Mouse (Mus musculus): ENCODE data around the gene Zfand3. TPM values are rescaled to one million over a fixed set of nuclear protein-coding genes. Genes with fewer than 3 reads are reported as not detected.

Zfand3 gene
- polyA plus RNA-seq, 1 experiment = 111 TPM

DNA sequence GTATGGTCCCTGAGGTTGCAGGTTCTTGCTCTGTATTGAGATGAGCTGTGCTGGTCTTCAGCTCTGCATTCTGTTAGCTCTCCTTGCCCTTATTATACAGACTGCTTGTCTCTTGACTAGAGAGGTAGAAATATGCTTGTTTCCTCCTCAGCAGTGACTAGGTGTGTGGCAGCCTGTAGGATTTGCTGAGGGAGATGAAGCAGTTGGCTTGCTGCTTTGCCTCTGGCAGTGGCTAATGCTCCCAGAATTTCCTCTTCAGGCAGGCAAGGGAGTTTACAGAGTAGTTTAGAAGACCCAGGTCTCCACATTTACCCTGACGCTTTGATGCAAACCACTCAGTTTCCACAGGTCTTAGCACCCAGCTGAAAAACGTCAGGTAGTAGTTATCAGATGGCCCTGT lies 189.1 kb downstream of the Zfand3 start:
- Histone ChIP-seq H3K27me3 (replicated peaks; ENCODE audit: control insufficient read depth, insufficient read depth, low read length) (no peaks in the 10 kb centered on the region), H3K36me3 (ENCODE audit: control insufficient read depth, insufficient read depth, low read length) (no peaks in the 10 kb centered on the region), H3K4me1 (ENCODE audit: control insufficient read depth, insufficient read depth, low read length) (peaks cover 19% of the 10 kb centered on the region), H3K27ac (ENCODE audit: insufficient read depth, low read depth, low read length) (no peak overlapping the region), H3K4me3 (ENCODE audit: insufficient read depth, low read depth, low read length) (no peak overlapping the region)
- DNase-seq = no peak
- TF ChIP-seq POLR2A (IDR thresholded peaks at IDR 0.05; ENCODE audit: low read depth, low read length) (no peak), CTCF (conservative IDR thresholded peaks at IDR 0.05; ENCODE audit: insufficient read depth, insufficient read length, low read depth, low read length) (no peak)
- WGBS = 74% methylated on average over 2 of the region's 2 CpGs

DNA sequence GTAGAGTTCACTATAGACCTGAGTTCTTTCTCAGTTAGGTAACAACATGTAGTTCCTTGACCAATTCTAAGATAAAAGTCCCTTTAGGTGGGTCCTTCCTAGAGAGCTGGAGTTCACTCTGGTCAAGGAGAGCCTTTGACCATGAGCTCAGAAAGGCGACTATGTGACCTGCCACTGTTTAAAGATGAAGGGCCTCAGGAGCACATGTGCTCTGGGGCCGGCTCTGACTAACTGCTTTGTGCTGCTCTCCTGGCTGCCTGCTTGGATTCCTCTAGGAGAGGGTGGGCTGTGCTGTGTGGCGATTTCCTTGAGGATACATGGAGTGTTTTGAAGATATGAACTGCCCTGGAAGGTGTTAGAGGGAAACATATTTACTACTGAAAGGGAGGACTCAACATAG lies 189.6 kb downstream of the Zfand3 start:
- Histone ChIP-seq H3K4me3 (ENCODE audit: insufficient read depth, low read depth, low read length) (no peak overlapping the region), H3K36me3 (ENCODE audit: control insufficient read depth, insufficient read depth, low read length) (no peaks in the 10 kb centered on the region), H3K27ac (ENCODE audit: insufficient read depth, low read depth, low read length) (no peak overlapping the region), H3K4me1 (ENCODE audit: control insufficient read depth, insufficient read depth, low read length) (peaks cover 18% of the 10 kb centered on the region), H3K27me3 (replicated peaks; ENCODE audit: control insufficient read depth, insufficient read depth, low read length) (no peaks in the 10 kb centered on the region)
- WGBS = 51% methylated on average over 3 of the region's 3 CpGs
- DNase-seq = no peak
- no peak for TF ChIP-seq CTCF (conservative IDR thresholded peaks at IDR 0.05; ENCODE audit: insufficient read depth, insufficient read length, low read depth, low read length)

DNA sequence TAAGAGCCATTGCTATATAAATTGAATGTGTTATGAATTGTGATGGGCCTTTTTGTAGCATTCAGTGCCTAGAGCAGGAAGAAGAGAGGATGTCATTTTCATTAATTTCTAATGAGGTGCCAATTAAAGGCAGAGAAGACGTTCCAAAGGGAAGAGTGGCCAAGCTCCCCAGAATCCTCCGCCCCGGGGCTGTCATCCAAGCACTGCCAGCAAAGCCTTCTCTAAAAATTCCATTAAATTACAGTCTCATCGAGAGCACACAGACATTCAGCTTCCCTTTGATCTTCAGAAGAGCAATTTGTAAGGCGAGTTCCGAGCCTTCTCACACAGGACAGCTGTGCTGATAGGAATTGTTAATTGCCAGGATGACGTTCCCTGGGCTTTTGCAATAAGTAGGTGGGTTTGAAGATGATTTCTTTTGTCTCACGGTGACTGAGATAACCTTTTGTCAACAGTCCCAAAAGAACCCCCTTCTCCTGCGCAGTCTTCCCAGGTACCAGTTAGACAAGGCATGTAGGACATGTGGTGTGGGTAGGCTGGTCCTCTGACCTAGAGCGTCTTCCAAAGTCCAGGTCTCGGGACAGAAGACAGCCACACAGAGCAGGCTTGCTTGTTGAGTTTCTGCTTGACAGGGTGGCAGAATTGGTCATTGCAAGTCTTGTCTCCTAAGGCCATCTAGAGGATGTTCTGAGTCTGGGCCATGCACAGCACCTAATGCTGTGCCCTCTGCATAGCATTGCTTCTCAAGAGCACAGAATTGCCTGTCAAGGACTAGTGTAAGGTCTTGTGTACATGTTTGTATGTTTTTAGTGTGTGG lies 190.3 kb downstream of the Zfand3 start:
- 58% methylated on average over 11 of the region's 11 CpGs for WGBS
- TF ChIP-seq CTCF (conservative IDR thresholded peaks at IDR 0.05; ENCODE audit: insufficient read depth, insufficient read length, low read depth, low read length) = peak; percentile 51
- no peak for TF ChIP-seq POLR2A (IDR thresholded peaks at IDR 0.05; ENCODE audit: low read depth, low read length)
- peak; percentile 68 for DNase-seq
- no peaks in the 10 kb centered on the region for H3K36me3 ChIP-seq (ENCODE audit: control insufficient read depth, insufficient read depth, low read length)
- no peak overlapping the region for H3K27ac ChIP-seq (ENCODE audit: insufficient read depth, low read depth, low read length)
- H3K4me3 ChIP-seq (ENCODE audit: insufficient read depth, low read depth, low read length) = no peak overlapping the region
- H3K27me3 ChIP-seq (replicated peaks; ENCODE audit: control insufficient read depth, insufficient read depth, low read length) = no peaks in the 10 kb centered on the region
- H3K4me1 ChIP-seq (ENCODE audit: control insufficient read depth, insufficient read depth, low read length) = peaks cover 18% of the 10 kb centered on the region

DNA sequence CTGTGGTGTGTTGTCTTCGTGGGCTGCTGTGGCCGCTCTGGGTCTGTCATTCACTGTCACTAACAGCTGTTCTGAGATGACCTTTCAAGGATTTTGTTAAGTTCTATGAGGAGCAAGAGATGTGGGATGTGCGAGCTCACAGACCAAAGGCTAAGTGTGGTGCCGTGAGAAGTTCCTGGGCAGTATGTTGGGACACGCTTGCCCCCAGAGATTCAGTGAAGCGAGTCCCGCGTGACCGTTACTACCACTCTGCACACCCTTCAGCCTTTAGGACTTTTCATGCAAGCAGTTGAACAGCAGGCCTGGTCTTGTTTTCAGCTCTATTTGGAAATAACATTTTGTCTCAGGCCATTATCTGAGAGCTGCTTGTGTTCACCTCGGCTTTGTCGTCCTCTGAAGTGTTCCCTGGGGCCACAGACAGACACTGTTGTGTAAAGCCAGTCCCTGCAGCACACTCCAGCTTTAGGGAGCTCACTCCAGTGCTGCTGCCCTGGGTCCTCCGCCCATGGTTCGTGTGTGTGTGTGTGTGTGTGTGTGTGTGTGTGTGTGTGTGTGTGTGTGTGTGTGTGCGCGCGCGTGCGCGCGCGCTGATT lies 191.2 kb downstream of the Zfand3 start:
- no peak for DNase-seq
- no peak for TF ChIP-seq CTCF (conservative IDR thresholded peaks at IDR 0.05; ENCODE audit: insufficient read depth, insufficient read length, low read depth, low read length)
- no peak for TF ChIP-seq POLR2A (IDR thresholded peaks at IDR 0.05; ENCODE audit: low read depth, low read length)
- H3K4me1 ChIP-seq (ENCODE audit: control insufficient read depth, insufficient read depth, low read length) = peaks cover 26% of the 10 kb centered on the region
- H3K36me3 ChIP-seq (ENCODE audit: control insufficient read depth, insufficient read depth, low read length) = no peaks in the 10 kb centered on the region
- 77% methylated on average over 21 of the region's 21 CpGs for WGBS
- H3K27ac ChIP-seq (ENCODE audit: insufficient read depth, low read depth, low read length) = no peak overlapping the region
- H3K4me3 ChIP-seq (ENCODE audit: insufficient read depth, low read depth, low read length) = no peak overlapping the region
- no peaks in the 10 kb centered on the region for H3K27me3 ChIP-seq (replicated peaks; ENCODE audit: control insufficient read depth, insufficient read depth, low read length)

DNA sequence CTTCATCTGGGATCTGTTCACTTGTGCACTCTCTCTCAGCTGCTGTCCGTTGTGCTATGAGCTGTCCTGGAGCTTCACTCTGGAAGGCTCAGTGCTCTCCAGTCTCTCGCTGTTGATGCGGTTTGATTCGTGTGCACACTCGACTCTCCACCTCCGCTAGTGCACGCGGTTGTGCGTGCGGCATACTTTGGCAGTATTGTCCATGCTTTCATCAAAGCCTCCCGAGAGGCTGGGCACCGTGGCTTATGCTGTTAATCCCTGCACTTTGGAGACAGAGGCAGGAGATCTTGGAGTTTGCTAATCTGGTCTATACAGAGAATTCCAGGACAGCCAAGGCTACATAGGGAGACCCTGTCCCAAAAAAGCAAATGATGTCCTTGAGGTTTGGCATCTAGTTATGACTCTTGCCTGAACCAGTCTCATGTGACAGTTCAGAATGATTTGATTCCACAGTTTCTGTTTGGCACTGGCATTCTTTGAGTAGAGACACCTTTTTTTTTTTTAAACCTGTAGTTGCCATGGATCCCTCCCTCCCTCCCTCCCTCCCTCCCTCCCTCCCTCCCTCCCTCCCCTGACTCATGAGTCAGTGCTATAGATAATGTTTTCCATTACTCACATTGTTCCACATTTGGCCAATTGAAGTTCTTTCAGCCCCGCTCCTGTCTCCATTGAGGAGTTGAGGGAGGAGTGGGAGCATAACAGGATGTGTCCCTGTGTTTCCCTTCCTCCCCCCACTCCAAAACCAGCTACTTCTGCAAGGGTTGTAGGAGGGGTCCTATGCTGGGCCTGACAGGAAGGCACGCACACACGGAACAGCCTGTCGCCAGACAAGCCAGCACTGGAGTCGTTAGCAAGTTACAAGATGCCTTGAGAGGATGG lies 192.1 kb downstream of the Zfand3 start:
- H3K27me3 ChIP-seq (replicated peaks; ENCODE audit: control insufficient read depth, insufficient read depth, low read length) = no peaks in the 10 kb centered on the region
- H3K4me1 ChIP-seq (ENCODE audit: control insufficient read depth, insufficient read depth, low read length) = peaks cover 21% of the 10 kb centered on the region
- no peak overlapping the region for H3K4me3 ChIP-seq (ENCODE audit: insufficient read depth, low read depth, low read length)
- TF ChIP-seq CTCF (conservative IDR thresholded peaks at IDR 0.05; ENCODE audit: insufficient read depth, insufficient read length, low read depth, low read length) (no peak), POLR2A (IDR thresholded peaks at IDR 0.05; ENCODE audit: low read depth, low read length) (no peak)
- no peaks in the 10 kb centered on the region for H3K36me3 ChIP-seq (ENCODE audit: control insufficient read depth, insufficient read depth, low read length)
- 71% methylated on average over 17 of the region's 17 CpGs for WGBS
- H3K27ac ChIP-seq (ENCODE audit: insufficient read depth, low read depth, low read length) = no peak overlapping the region
- DNase-seq = no peak

DNA sequence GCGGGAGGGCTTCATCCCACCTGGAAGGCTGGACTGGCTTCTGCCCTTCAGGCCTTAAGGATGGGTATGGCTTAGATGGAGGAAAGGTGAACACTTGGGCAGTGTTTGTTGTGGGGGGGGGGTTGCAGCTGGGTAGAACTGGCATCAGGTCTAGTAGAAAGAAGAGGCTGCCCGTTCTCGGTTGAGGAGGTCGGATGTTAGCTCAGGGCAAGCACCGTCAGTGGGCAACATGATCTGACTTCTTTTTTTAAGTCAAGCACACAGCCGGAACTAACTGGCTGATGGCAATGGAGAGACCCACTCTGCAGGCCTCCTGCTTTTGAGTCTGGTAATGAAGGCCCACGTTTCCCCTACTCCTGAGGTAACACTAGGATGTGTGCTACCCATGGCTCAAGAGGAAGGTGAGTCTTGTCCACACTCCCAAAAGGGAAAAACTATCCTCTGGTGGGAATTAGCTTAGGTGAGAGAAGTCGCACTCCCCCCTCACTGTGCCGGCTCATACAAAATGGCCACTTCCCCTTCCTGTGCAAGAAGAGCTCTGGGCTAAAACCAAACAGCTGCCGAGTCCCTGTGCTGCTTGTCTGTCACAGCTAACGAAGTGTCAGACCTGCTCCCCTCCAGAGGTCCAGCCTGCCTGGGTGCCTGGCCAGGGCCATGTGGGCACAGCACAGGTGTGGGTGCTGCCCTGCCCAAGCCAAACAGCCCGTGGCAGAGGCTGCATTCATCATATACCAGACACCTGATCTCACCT lies 192.9 kb downstream of the Zfand3 start:
- H3K27ac ChIP-seq (ENCODE audit: insufficient read depth, low read depth, low read length) = no peak overlapping the region
- H3K4me3 ChIP-seq (ENCODE audit: insufficient read depth, low read depth, low read length) = no peak overlapping the region
- H3K27me3 ChIP-seq (replicated peaks; ENCODE audit: control insufficient read depth, insufficient read depth, low read length) = no peaks in the 10 kb centered on the region
- DNase-seq = no peak
- no peaks in the 10 kb centered on the region for H3K36me3 ChIP-seq (ENCODE audit: control insufficient read depth, insufficient read depth, low read length)
- peaks cover 17% of the 10 kb centered on the region for H3K4me1 ChIP-seq (ENCODE audit: control insufficient read depth, insufficient read depth, low read length)
- TF ChIP-seq POLR2A (IDR thresholded peaks at IDR 0.05; ENCODE audit: low read depth, low read length) = no peak
- TF ChIP-seq CTCF (conservative IDR thresholded peaks at IDR 0.05; ENCODE audit: insufficient read depth, insufficient read length, low read depth, low read length) = no peak
- 55% methylated on average over 12 of the region's 12 CpGs for WGBS

Data from kidney, adult 2 months (tissue).